Mouse (Mus musculus): ENCODE measurements around the gene Olfr222.

Olfr222 gene

GRCm38 (mm10) chr11:59540123-59540522, 35.9 kb downstream of the Olfr222 start:
- DNase-seq, result no peak

DNA sequence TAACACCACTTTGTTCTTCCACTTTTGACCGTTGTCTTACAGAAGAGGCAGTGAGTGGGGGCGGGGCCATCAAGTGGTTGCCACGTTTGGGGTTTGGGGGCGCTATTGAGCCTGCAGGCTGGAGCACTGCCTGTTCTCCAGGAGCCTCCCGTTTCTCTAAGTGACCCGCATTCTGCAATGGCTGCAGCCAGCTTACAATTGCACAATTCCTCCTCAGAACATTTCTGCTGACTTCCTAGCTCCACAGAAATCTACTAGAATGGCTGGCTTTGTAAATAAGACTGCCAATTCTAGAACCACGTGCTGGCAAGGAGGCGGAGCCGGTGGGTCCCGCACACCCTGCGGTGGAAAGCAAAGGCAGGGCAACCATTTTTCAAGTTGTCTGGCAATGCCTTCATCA, 37.6 kb downstream of the Olfr222 start:
- DNase-seq, result peak; percentile 51

- DNase-seq, result no peak
Observed at GRCm38 (mm10) chr11:59537218-59538130, 38.6 kb downstream of the Olfr222 start.

- no peak for DNase-seq
Observed at GRCm38 (mm10) chr11:59531562-59531961, 44.5 kb downstream of the Olfr222 start.

DNA sequence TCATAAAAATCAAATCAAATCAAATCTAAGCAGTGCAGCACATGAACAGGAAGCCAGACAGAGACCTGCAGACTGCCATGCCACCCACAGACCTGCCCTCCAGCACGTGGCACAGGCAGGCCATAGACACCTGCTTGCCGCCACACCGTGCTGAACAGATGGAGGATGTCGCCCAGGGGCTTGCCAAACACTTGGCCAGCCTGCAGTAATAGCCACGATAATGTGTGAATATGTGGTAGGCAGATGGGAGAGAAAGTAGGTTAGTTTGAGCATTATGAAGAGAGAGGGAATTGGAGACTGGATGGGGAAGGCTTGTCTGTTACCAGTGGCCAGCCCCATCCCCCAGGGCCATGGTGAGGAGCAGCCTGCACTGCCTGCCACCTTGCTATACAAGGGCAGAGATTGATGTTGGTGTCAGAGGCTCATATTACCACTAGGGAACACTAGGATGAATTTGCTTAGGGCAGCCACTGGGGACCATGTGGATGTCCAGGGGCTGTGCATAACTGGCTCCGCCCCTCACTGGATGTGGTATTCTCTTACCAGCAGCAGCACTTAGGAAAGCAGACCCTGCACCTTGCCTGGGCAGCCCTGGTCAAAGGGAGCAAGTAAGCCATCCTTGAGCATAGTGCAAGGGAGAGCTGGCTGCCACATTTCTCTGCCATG, 45.0 kb downstream of the Olfr222 start:
- no peak for DNase-seq

DNA sequence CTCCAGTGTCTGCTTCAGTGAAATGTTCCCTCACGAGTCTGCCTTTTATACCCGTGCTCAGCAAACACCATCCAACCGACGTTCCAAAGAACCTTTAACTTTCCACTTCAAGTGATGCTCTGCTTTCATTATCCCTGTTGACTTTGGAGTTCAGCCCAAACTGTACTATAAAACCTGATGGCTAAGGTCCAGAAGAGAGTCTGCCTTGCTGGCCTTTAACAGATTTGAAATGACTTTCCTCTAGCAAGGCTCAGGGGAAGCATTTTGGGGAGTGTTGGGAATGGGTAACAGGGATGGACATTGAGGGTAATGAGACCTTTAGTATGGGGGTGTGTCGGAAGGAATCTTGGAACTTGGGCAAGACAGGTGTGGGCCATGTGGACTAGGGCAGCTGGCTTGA, 45.8 kb downstream of the Olfr222 start:
- no peak for DNase-seq

DNA sequence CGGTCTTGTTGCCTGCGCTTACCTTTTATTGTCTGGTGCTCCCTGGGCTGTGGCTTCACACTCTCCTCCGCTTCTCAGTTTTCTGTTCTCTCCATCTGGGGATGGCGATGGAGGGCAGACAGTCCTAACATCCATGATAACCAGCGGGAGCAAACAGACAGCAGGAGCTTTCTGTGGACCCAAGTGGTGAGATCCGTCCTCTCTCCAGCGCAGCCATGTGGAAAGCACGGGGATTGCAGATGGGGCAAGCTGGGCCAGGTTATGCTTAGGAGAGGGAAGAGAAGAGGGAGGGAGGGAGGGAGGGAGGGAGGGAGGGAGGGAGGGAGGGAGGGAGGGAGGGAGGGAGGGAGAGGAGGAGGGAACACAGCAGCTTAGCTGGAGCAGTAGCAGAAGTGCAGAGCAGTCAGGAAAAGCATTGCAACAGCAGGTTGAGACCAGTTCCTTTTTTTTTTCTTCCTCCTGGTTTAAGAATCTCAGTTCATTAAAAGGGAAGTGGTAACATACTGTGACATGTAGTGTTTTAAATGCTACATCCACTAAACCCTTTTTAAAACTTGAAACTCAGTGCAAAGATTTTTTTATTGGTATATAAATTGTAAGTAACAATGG, 49.5 kb downstream of the Olfr222 start, which contains the start of gene Zkscan17:
TSS of gene Zkscan17 (minus strand) at position 280 of the 609 bp plus-strand sequence.
- DNase-seq, result no peak

DNA sequence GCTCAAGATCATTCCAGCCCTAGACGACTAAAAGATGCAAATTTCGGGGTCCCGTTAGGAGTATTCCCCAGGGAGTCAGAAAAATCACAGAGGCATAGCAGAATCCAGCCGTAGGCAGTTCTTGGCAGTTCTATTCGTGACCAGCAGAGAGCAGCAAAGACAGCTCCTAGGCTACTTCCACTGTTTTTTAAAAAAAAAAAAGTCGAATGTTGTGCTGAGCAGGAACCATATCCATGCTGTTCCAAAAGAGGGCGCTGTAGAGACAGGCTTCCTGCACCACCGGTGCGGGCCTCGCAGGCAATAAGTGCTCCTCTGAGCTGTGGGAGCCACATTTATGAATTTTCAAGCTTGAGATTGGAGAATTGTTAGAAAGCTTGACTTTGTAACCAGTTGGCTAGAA, 50.8 kb downstream of the Olfr222 start:
- DNase-seq, result peak; percentile 75

DNA sequence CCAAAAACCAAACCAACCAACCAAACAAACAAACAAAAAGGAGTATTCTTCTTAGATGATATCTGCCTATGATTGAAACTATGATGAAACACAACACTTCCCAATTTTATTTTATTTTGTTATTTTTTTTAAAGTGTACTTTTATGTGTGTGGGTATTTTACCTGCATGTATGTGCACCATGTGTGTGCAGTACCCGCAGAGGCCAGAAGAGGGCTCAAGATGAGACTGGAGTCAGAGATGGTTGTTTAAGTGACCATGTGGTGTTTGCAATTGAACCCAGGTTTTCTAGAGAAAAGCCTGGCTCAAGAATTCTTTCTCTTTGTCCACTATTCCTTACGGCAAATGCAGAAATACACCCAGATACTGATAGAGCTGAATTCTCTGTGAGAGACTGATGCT, 51.9 kb downstream of the Olfr222 start:
- no peak for DNase-seq

Data from right cerebral cortex, postnatal 4 days (tissue).